Mouse (Mus musculus): ENCODE data around the gene Tlcd1. TPM values are rescaled to one million over a fixed set of nuclear protein-coding genes. Genes with fewer than 3 reads are reported as not detected.

The Tlcd1 gene
- polyA plus RNA-seq, 2 experiments = 21.4 to 48.4 TPM

DNA sequence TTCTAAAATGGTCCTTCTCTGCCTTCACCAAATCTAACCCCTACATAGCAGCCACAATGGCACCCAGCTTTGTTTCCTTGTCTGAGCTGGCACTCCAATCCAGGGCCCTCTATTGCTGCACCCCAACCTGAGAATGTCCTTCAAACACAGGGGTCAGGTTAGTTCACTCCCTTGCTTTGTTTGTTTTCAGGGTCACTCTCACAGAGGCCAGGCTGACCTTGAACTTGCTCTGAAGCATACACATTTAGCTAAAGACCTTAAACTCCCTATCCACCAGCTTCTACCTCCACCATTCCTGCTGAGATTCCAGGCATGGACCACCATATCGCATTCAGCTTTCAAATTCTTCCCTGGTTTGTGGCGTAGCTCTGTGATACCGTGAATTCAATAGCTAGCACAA is 2.0 kb upstream of the Tlcd1 start:
- H3K9ac ChIP-seq (ENCODE audit: low read depth, low read length, severe bottlenecking) = no peak overlapping the region
- ATAC-seq (ENCODE audit: low FRiP score, low read depth) (no peak), DNase-seq (ENCODE audit: low spot score) (no peak)
- TF ChIP-seq POLR2A (IDR thresholded peaks at IDR 0.05; ENCODE audit: borderline replicate concordance, extremely low read depth, insufficient read depth, insufficient read length) = no peak
- H3K27ac ChIP-seq (replicated peaks; ENCODE audit: low read depth, low read length) = no peak overlapping the region
- no peak overlapping the region for H3K4me3 ChIP-seq (replicated peaks; ENCODE audit: low read length)
- H3K27me3 ChIP-seq (ENCODE audit: control insufficient read depth, insufficient read depth, low read length) = no peaks in the 10 kb centered on the region
- H3K4me1 ChIP-seq (ENCODE audit: control insufficient read depth, insufficient read depth, low read length) = peaks cover 16% of the 10 kb centered on the region
- H3K36me3 ChIP-seq (ENCODE audit: control insufficient read depth, insufficient read depth, low read length) = peaks cover 8% of the 10 kb centered on the region; the same call in 1 of the 2 replicates
- WGBS = 90% methylated on average over 3 of the region's 3 CpGs
- no peaks in the 10 kb centered on the region for H3K9me3 ChIP-seq (ENCODE audit: control insufficient read depth, low read length)
- 0 out of 2 replicates have a peak overlapping the region, but pooled peaks have one; percentile 7 for H3K4me2 ChIP-seq (replicated peaks; ENCODE audit: low read depth, low read length, severe bottlenecking)

GRCm38 (mm10) chr11:78175771-78176401 is 625 bp upstream of the Tlcd1 start:
- Histone ChIP-seq H3K36me3 (ENCODE audit: control insufficient read depth, insufficient read depth, low read length) (peaks cover 22% of the 10 kb centered on the region), H3K4me3 (replicated peaks; ENCODE audit: low read length) (peak overlapping the region; percentile 46), H3K9ac (ENCODE audit: low read depth, low read length, severe bottlenecking) (peak overlapping the region; percentile 40; the same call in 1 of the 2 replicates), H3K4me1 (ENCODE audit: control insufficient read depth, insufficient read depth, low read length) (peaks cover 27% of the 10 kb centered on the region), H3K27ac (replicated peaks; ENCODE audit: low read depth, low read length) (peak overlapping the region; percentile 40; the same call in 1 of the 2 replicates), H3K9me3 (ENCODE audit: control insufficient read depth, low read length) (no peaks in the 10 kb centered on the region), H3K4me2 (replicated peaks; ENCODE audit: low read depth, low read length, severe bottlenecking) (peak overlapping the region; percentile 46), H3K27me3 (ENCODE audit: control insufficient read depth, insufficient read depth, low read length) (no peaks in the 10 kb centered on the region)
- no peak for ATAC-seq (ENCODE audit: low FRiP score, low read depth)
- TF ChIP-seq POLR2A (IDR thresholded peaks at IDR 0.05; ENCODE audit: borderline replicate concordance, extremely low read depth, insufficient read depth, insufficient read length) = no peak
- no peak for DNase-seq (ENCODE audit: low spot score)
- 2% methylated on average over 9 of the region's 10 CpGs for WGBS

- peak overlapping the region; percentile 97 for H3K4me2 ChIP-seq (replicated peaks; ENCODE audit: low read depth, low read length, severe bottlenecking)
- peak overlapping the region; percentile 48; the same call in 1 of the 2 replicates for H3K27ac ChIP-seq (replicated peaks; ENCODE audit: low read depth, low read length)
- ATAC-seq (ENCODE audit: low FRiP score, low read depth) = no peak
- H3K9ac ChIP-seq (ENCODE audit: low read depth, low read length, severe bottlenecking) = peak overlapping the region; percentile 40; the same call in 1 of the 2 replicates
- DNase-seq (ENCODE audit: low spot score) = no peak
- peaks cover 33% of the 10 kb centered on the region for H3K36me3 ChIP-seq (ENCODE audit: control insufficient read depth, insufficient read depth, low read length)
- H3K9me3 ChIP-seq (ENCODE audit: control insufficient read depth, low read length) = no peaks in the 10 kb centered on the region
- 2% methylated on average over 23 of the region's 23 CpGs for WGBS
- peaks cover 31% of the 10 kb centered on the region for H3K4me1 ChIP-seq (ENCODE audit: control insufficient read depth, insufficient read depth, low read length)
- TF ChIP-seq POLR2A (IDR thresholded peaks at IDR 0.05; ENCODE audit: borderline replicate concordance, extremely low read depth, insufficient read depth, insufficient read length) = no peak
- peak overlapping the region; percentile 46 for H3K4me3 ChIP-seq (replicated peaks; ENCODE audit: low read length)
- no peaks in the 10 kb centered on the region for H3K27me3 ChIP-seq (ENCODE audit: control insufficient read depth, insufficient read depth, low read length)
Observed at GRCm38 (mm10) chr11:78176905-78177331, 407 bp downstream of the Tlcd1 start.

- H3K9ac ChIP-seq (ENCODE audit: low read depth, low read length, severe bottlenecking) = peak overlapping the region; percentile 40; the same call in 1 of the 2 replicates
- H3K4me2 ChIP-seq (replicated peaks; ENCODE audit: low read depth, low read length, severe bottlenecking) = peak overlapping the region; percentile 97
- H3K36me3 ChIP-seq (ENCODE audit: control insufficient read depth, insufficient read depth, low read length) = peaks cover 34% of the 10 kb centered on the region
- peaks cover 36% of the 10 kb centered on the region for H3K4me1 ChIP-seq (ENCODE audit: control insufficient read depth, insufficient read depth, low read length)
- H3K27ac ChIP-seq (replicated peaks; ENCODE audit: low read depth, low read length) = 0 out of 2 replicates have a peak overlapping the region, but pooled peaks have one; percentile 48
- no peak for TF ChIP-seq POLR2A (IDR thresholded peaks at IDR 0.05; ENCODE audit: borderline replicate concordance, extremely low read depth, insufficient read depth, insufficient read length)
- no peaks in the 10 kb centered on the region for H3K9me3 ChIP-seq (ENCODE audit: control insufficient read depth, low read length)
- peak overlapping the region; percentile 46 for H3K4me3 ChIP-seq (replicated peaks; ENCODE audit: low read length)
- no peaks in the 10 kb centered on the region for H3K27me3 ChIP-seq (ENCODE audit: control insufficient read depth, insufficient read depth, low read length)
- WGBS = 1% methylated on average over 10 of the region's 10 CpGs
- ATAC-seq (ENCODE audit: low FRiP score, low read depth) (no peak), DNase-seq (ENCODE audit: low spot score) (no peak)
Observed at GRCm38 (mm10) chr11:78177437-78177836, 926 bp downstream of the Tlcd1 start.

DNA sequence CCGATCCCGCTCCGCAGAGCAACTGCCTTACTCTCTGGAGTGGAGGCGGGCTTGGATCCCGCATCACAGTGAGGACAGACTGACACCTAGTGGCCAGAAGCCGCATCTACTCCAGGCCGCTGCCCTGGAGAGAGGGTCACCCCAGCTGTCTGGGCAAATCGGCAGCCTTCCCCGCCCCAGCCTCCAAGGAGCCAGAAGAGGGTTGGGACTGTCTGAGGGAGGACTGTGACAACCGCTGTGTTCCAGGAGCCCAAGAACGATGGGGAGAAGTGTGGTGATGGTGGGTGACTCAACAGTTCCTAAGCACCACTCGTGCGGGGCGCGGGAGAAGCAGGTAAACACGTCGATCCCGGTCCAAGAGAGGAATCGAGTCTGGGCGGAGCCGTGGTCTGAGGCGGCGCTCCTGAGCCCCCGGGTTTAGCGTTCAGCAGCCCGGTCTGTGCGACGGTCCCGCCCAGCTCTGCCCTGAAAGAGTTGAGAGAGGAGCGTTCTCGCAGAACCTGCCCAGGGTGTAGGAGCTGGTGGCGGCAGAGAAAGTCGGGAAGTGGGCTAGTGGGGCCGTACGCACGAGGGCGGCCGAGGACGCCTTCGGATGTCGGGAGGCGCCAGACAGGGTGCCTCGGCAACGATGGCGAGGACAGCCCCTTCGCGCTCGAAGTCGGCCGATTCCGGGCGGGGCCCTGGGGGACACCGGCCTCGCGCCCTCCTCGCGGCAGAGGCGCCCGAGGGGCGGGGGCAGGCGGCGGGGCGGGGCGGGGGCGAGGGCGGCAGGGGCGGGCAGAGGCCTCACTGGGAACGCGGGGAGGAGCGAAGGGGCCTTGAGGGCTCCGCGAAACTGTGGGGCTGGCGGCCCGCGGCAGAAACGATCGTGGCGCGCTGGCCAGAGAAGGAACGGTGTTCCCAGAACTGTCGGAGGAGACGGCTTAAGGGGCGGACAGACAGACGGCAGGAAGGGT is 1.7 kb downstream of the Tlcd1 start:
- H3K9ac ChIP-seq (ENCODE audit: low read depth, low read length, severe bottlenecking) = peak overlapping the region; percentile 72
- H3K9me3 ChIP-seq (ENCODE audit: control insufficient read depth, low read length) = no peaks in the 10 kb centered on the region
- peaks cover 36% of the 10 kb centered on the region for H3K4me1 ChIP-seq (ENCODE audit: control insufficient read depth, insufficient read depth, low read length)
- peaks cover 31% of the 10 kb centered on the region for H3K36me3 ChIP-seq (ENCODE audit: control insufficient read depth, insufficient read depth, low read length)
- DNase-seq (ENCODE audit: low spot score) (peak; percentile 95), ATAC-seq (ENCODE audit: low FRiP score, low read depth) (peak; percentile 86)
- TF ChIP-seq POLR2A (IDR thresholded peaks at IDR 0.05; ENCODE audit: borderline replicate concordance, extremely low read depth, insufficient read depth, insufficient read length) = no peak
- no peaks in the 10 kb centered on the region for H3K27me3 ChIP-seq (ENCODE audit: control insufficient read depth, insufficient read depth, low read length)
- H3K4me3 ChIP-seq (replicated peaks; ENCODE audit: low read length) = peak overlapping the region; percentile 46
- peak overlapping the region; percentile 97 for H3K4me2 ChIP-seq (replicated peaks; ENCODE audit: low read depth, low read length, severe bottlenecking)
- WGBS = 0% methylated on average over 50 of the region's 84 CpGs
- peak overlapping the region; percentile 94 for H3K27ac ChIP-seq (replicated peaks; ENCODE audit: low read depth, low read length)
